Mouse (Mus musculus) lung, postnatal 36 days (tissue): ENCODE data around the gene Gm45140.

Experiments used
- DNase-seq: peaks from one replicate; pipeline ENCODE4 v3.0.0; 2022; ENCODE audit warnings: mixed read lengths

Gm45140 gene

DNA sequence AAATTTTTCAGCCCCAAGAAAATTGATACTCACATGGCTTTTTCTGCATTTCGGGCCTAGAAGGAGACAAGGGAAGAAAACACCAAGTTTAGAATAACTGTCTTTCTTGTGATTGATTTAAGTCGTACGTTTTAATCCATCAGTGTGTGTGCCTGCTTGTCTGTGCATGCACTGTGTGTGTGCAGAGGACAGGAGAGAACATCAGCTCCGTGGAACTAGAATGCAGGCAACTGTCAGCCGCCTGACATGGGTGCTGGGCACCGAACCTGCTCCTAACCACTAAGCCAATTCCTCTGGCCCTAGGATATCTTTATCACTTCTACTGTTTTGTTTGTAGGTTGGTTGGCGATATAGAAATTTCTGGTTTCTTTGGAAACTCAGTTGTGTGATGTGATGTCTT lies at the start of gene Gm45140:
Gm45140 (minus strand) TSS at position 101 of the 400 bp plus-strand sequence.
- DNase-seq = no peak

DNA sequence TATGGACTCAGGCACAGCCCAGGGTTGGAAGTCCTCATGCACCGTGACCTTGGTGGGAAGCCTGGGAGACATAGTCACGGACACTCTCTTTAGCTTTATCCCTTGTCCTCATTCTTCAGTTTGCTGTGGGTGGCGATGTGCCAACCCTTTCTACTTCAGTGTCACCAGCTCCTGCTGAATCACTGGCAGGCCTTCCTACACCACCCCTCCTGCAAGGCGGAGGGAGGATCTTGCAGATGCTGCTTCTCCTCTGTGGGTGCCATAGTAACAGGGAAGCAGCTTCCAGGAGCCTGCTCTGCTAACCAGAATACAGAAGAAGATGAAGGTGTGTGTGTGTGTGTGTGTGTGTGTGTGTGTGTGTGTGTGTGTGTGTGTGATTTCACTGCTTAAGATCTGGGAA lies 47.2 kb upstream of the Gm45140 start:
- DNase-seq = peak; percentile 16

GRCm38 (mm10) chr6:87882221-87882620 lies 46.6 kb upstream of the Gm45140 start:
- no peak for DNase-seq

- DNase-seq = no peak
Observed at GRCm38 (mm10) chr6:87879628-87880027, 44.0 kb upstream of the Gm45140 start.

DNA sequence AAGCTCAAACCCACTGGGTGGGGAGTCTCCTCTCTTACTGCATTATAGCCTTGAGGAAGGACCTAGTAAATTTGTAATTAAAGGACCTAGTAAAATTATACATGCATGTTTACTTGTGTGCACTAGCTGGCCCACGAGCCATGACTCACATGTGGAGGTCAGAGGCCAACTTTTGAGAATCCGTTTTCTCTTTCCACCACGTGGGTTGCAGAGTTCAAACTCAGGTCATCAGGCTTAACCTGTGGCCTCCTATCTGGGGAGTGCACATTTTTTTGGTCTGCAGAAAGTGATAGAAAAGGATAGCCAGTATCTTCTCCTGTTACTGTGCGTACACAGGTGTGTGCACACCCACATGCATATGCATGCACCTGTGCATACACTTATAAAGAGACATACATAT lies 43.4 kb upstream of the Gm45140 start:
- DNase-seq = no peak

DNA sequence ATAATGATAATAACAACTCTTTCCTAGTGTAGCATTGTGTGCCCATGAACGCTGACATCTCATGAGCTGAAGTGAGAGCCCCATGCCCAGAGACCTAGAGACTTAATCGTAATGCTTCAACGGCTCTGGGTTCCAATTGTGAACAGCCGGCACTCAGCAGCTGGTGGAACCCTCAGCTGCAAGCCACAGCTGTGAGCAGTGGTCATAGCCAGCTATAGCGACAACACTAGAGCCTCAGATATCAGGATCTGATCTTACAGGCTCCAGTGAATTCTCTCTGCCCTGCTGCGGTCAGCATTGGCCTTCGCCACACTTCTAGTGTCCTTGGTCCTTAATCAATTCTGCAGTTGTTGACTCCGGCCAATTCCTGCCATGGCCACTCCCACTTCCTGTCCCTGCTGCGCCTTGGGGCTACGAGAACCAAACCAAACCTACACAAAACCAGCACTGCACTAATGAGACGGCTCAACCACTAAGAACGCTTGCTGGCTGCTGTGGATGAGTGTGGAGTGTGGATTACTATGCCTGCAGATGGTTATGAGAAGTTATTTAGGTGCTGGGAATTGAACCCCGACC lies 40.6 kb upstream of the Gm45140 start:
- DNase-seq = peak; percentile 60

GRCm38 (mm10) chr6:87875562-87875961 lies 40.0 kb upstream of the Gm45140 start:
- no peak for DNase-seq

DNA sequence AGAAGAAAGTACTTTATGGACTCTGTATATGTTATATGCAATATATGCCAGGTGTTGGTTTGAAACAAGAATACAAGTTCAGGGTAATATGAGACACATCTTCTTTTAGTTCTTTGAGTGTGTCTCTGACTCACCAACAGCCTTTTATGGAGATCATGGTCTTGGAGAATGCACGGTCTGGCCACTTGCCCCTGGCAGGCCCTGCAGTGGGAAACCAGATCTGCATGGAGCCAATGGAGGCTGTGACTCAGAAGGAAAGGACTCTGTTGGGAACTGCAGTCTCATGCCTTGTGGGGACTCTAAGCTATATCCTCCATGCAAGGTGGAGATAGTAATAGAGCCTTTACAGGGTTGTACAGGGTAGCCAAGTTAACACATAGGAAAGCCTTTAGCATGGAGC lies 39.5 kb upstream of the Gm45140 start:
- DNase-seq = no peak

DNA sequence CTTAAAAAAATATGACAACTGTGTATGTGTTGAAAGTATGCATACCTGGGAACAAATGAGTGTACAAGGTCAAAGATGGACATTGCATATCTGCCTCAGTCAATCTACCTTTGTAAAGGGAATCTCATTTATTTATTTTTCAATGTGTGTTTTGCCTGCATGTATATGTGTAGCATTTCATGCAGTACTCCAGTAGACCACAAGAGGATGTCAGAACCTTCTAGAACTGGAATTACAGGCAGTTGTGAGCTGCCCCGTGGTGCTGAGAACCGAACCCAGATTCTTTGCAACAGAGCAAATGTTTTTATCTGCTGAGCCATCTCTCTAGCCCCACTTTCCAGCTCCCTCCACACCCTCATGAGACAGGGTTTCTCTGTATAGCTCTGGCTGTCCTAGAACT lies 38.4 kb upstream of the Gm45140 start:
- DNase-seq = no peak

GRCm38 (mm10) chr6:87873104-87873503 lies 37.5 kb upstream of the Gm45140 start:
- no peak for DNase-seq

DNA sequence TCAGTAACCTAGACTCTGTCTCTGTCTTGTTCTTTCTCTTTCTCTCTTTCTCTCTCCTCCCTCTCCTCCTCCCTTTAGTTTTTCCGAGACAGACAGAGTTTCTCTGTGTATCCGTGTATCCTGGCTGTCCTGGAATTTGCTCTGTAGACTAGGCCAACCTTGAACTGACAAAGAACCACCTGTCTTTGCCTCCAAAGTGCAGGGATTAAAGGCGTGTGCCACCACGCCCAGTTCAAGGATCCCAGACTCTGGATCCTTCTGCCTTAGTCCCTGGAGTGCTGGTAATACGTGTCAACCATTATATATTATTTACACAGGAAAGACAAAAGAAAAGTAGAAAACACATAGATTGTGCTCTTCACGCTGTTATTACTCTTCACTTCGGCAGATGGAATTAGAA lies 35.6 kb upstream of the Gm45140 start:
- no peak for DNase-seq

DNA sequence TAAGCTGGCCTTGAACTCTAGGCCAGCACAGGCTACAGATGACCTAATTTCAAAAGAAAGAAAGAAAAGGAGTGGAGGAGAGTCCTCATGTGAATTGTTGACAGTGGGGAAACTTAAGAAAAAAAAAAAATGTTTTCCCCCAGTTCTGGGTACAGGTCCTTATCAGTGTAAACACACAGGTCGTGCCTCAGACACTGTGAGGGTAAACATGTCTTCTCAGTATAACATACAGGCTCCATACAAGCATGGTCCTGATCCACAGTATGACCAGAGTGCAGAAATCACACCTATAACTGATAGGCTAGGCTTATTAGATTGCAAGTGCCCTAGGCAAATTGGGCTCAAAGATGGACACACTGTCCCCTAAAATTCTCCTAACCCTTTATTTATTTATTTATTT lies 34.8 kb upstream of the Gm45140 start:
- no peak for DNase-seq

DNA sequence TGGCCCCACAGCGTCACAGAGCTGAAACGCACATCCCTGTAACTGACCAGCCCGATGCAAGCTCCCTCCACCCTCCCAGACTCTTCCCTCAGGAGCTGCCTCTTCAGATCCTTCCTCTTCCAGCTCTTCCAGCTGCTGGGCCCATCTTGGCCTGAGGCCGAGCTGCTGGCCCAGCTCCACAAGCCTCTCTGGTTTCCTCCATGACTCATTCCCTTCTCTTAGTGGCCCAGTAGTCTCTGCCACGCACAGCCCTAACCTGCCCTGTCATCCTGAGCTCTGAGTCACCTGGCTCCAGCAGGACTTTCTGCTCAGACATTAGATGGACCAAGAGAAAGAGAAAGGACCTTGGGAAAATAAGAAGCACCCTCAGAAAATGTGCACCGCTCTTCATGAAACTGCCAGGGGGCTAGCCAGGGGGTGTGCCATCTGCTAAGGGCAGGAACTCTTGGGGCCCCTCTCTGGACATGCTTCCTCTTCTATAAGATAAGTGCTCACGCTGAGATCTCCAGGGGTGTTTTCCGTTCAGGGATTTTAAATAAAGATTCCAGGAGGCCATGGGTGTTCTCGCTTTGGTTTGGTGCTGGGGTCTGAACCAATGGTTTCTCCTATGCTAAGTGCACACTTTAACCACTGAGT lies 33.4 kb upstream of the Gm45140 start:
- peak; percentile 84 for DNase-seq

DNA sequence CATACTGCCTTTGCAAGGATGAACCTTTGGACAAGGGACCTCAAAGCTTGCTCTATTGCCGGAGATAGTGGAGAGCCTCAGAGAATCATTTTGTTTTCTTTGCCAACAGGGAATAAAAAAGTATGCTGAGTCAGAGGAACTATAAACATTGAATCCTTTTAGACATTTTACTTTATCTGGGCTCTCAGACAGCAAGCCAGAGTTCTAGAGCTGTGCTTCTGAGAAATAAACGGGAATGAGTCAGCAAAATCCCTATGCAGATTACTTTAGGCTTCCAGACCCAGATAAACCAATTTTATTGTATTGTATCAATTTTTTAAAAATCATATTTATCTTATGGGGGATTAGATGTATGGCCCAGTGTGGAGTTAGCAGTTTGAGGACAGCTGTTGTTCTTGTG lies 31.7 kb upstream of the Gm45140 start:
- DNase-seq = no peak

DNA sequence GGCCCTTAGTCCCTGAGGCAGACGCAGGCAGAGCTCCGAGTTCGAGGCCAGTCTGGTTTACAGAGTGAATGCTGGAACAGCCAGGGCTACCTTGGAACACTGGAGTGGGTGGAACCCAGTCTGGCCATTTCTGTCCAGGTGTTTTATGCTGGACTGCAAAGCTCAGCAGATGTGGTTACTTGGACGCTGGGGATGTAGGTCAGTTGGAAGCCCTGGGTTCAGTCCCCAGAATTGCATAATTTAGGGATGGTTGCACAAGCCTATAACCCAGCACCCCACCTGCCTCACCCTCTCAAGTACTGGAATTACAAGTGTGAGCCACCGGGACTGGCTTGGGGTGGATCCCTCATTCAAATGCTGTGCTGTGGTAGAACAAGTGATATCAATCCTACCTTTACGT lies 30.6 kb upstream of the Gm45140 start:
- DNase-seq = peak; percentile 8

GRCm38 (mm10) chr6:87857071-87857470 lies 21.5 kb upstream of the Gm45140 start:
- no peak for DNase-seq

- DNase-seq = no peak
Observed at GRCm38 (mm10) chr6:87853446-87853845, 17.9 kb upstream of the Gm45140 start.

DNA sequence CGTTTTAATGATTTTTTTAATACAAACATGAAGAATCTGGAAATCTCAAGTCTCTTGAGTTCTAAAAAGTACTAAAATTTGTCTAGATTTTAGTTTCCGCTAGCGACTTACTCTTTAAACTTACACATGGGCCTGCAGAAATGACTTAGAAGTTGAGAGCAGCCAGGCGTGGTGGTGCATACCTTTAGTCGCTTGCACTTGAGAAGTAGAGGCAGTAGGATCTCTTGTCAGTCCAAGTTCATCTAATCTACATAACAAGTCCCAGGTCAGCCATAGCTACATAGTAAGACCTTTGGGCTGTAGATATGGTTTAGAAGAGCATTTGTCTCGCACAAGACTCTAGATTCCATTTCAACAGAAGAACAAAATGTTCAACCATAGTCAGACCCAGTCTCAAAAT lies 16.3 kb upstream of the Gm45140 start:
- no peak for DNase-seq

DNA sequence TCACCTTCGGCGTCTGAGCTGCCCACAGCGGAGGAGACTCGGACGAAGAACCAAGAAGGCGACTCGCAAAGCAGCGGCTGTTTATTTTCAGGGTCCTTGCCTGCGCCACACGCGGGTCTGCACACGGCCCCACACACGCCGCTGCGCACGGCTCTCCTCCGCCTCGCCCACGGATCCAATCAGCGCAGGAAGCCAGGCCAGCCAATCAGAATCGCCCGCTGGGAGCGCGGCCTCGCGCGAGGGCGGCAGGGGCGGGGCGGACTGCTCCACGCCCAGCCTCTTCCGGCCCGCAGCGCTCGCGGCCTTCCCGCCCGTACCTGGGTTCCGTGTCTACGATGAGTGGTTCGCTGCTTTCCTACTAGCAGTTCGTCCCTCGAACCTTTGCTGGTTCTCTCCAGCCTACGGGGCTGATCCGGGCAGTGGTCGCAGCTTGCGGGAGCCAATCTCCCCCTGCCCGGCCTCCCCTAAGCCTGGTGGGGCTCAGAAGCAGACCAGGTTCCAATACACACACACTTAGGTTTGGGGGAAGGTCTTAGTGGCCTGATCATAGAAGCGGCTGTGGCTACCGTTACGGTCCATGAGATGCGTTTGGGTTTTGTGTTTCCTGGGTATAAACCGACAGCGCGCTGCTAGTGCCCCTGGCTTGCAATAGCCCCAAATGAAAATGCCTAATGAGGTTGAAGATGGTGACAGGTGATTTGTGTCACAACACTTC lies 15.5 kb upstream of the Gm45140 start, which contains the start of gene Cnbp:
Cnbp (minus strand) TSS at position 207 of the 715 bp plus-strand sequence.
- peak; percentile 97 for DNase-seq

DNA sequence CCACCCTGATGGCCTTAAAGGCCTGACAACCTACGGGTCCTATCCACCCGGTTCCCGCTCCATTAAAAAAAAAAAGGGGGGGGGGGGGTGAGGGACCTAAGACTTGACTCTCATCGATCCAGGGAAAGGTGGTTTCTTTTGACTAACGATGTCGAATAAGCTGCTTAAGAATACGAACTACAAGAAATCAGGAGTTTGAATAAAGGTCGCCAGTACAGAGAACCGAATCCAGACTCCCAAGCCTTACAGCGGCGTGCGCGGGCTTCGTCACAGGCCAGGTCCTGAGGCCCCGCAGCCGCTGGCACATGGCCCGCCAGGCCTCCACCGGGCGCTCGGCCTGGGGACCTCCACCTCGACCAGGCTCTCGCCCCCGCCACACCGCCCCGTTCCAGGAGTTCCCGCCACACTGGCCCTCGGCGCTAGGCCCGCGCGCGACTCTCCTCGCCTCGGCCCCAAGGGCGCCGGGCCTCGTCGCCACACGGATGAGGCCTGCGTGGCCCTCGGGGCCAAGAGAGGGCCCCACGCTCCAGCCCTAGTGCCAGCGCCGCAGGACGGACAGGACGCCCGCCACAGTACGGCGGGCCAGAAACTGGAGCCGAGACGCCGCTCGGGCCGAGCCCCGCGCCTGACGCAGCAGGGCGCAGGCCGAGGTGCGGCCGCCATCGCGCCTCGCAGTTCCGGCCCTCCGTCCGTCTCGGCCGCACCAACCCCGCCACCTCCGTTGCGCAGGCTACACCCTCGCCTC lies 14.7 kb upstream of the Gm45140 start:
- DNase-seq = peak; percentile 54

- DNase-seq = peak; percentile 22
Observed at GRCm38 (mm10) chr6:87849780-87850154, 14.2 kb upstream of the Gm45140 start.

- DNase-seq = peak; percentile 66
Observed at GRCm38 (mm10) chr6:87846813-87847212, 11.2 kb upstream of the Gm45140 start.

GRCm38 (mm10) chr6:87845031-87845695 lies 9.6 kb upstream of the Gm45140 start:
- DNase-seq = no peak
